Mouse (Mus musculus) cortical plate, adult 2 months (tissue): Measurements from ENCODE around the gene Hoxa1. TPM values are rescaled to one million over a fixed set of nuclear protein-coding genes. Genes with fewer than 3 reads are reported as not detected.

Source experiments
- H3K27ac ChIP-seq: fragments of 200-500 bp; 2 replicates; pipeline ENCODE4 v1.5.1; 2012; ENCODE audit warnings: low read length, control low read depth, inconsistent platforms; ENCODE audit not compliant: insufficient read depth
- H3K4me1 ChIP-seq: fragments of 200-500 bp; 2 replicates; pipeline ENCODE4 v1.6.1; 2011; ENCODE audit warnings: low read length; ENCODE audit not compliant: control insufficient read depth, insufficient read depth
- H3K4me3 ChIP-seq: fragments of 200-500 bp; 2 replicates; pipeline ENCODE4 v1.5.1; 2011; ENCODE audit warnings: mild to moderate bottlenecking, low read length, control low read depth; ENCODE audit not compliant: insufficient read depth
- CTCF ChIP-seq: fragments of 200-500 bp; IDR thresholded peaks from 2 replicates; pipeline ENCODE4 v1.5.1; 2011; ENCODE audit warnings: mild to moderate bottlenecking, control low read depth, low read length; ENCODE audit not compliant: insufficient read depth; ENCODE audit errors: extremely low read depth
- POLR2A ChIP-seq: fragments of 200-500 bp; IDR thresholded peaks from 2 replicates; pipeline ENCODE4 v1.6.1; 2011; ENCODE audit warnings: mild to moderate bottlenecking, low read length, control low read depth; ENCODE audit not compliant: insufficient read depth; ENCODE audit errors: extremely low read depth
- polyA plus RNA-seq: library from polyadenylated mRNA; depleted of rRNA; stranded (reverse); fragments of >200 nt; gene quantifications from 2 replicates; pipeline ENCODE4 v1.2.3, GENCODE M21; 2012

Hoxa1 gene
- polyA plus RNA-seq, 1 experiment: not detected

- H3K27ac ChIP-seq: no peak overlapping the region
- H3K4me3 ChIP-seq: no peak overlapping the region
These were observed 1.1 kb upstream of the Hoxa1 start for GRCm38 (mm10) chr6:52159164-52159761.

DNA sequence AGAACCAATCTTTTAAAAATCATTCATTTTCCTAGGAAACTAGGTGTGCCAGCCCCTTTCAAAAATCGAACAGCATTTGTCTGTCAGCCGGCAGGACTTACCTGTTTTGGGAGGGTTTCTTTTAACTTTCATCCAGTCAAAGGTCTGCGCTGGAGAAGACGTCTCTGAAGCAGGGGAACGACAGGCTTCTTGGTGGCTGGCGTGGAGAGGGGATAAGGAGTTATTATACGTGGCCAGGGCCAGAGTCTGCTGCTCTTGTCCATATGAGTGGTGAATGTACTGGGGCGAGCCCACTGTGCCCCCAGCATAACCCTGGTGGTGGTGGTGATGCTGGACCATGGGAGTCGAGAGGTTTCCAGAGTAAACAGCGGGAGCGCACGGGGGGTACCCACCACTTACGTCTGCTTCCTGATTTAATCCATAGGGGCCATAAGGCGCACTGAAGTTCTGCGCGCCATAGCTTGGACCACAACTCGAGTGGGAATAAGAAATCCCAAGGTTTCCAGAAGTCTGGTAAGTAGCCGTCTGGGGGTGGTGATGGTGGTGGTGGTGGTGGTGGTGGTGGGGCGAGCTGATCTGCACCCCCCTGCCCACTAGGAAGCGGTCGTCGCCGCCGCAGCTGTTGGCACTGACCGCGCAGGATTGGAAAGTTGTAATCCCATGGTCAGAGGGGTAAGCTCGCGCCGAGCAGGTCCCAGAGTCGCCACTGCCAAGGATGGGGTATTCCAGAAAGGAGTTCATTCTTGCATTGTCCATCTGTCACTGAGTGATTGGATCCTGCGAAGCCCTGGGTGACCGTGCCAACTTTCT is 446 bp downstream of the Hoxa1 start:
- H3K4me1 ChIP-seq: no peaks in the 10 kb centered on the region
- no peak for TF ChIP-seq POLR2A
- no peak for TF ChIP-seq CTCF
- no peak overlapping the region for H3K4me3 ChIP-seq
- no peak overlapping the region for H3K27ac ChIP-seq

More at GRCm38 (mm10) chr6:52159164-52159761, 1.1 kb upstream of the Hoxa1 start:
- TF ChIP-seq CTCF (no peak), POLR2A (no peak)
- no peaks in the 10 kb centered on the region for H3K4me1 ChIP-seq

DNA sequence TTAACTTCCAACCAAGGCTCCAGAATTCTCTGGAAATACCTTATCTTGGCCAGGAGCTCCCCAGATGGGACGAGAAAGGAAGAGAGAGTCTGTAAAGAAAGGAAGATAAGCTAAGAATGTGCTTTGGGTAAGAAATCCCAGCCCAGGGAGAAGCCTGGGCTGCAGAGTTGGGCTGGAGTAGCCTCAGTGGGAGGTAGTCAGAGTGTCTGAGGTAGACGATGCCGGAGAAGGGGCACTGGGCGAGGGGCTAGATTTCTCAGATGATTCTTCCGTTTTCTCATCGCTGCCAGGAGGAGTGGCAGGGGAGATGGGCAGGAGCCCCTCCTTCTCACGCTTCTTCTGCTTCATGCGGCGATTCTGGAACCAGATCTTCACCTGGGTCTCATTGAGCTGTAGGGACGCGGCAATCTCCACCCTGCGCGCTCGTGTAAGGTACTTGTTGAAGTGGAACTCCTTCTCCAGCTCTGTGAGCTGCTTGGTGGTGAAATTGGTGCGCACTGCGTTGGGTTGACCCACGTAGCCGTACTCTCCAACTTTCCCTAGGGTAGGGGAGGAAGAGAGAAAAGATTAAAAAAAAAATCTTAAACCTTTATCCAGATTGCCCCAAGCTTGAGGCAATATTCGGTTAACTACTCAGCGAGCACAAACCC is 1.4 kb downstream of the Hoxa1 start:
- Histone ChIP-seq H3K27ac (no peak overlapping the region), H3K4me3 (no peak overlapping the region)

GRCm38 (mm10) chr6:52155471-52155870 is 2.6 kb downstream of the Hoxa1 start:
- no peaks in the 10 kb centered on the region for H3K4me1 ChIP-seq
- TF ChIP-seq POLR2A (no peak), CTCF (no peak)
- no peak overlapping the region for H3K27ac ChIP-seq
- no peak overlapping the region for H3K4me3 ChIP-seq

More for the DNA sequence above, 1.4 kb downstream of the Hoxa1 start:
- TF ChIP-seq CTCF (no peak), POLR2A (no peak)
- no peaks in the 10 kb centered on the region for H3K4me1 ChIP-seq

DNA sequence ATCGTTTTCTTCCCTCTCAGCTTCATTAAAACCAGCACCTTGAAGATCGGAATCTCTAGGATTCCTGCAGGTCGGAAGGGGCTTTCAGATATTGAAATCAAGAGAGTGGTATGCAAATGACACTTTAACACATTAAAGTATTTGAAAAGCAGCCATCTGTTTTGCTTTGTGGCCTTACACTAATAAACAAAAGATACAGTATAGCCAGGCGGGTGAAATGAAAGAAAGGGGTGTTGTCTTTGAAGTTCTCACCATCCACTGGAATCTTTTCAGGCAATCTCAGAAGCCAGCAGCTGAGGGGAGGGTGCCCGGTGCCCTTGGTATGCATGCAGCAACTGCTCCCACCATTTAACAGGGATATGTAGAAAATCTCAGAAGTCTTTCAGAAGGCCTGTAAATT is 4.1 kb downstream of the Hoxa1 start:
- Histone ChIP-seq H3K27ac (no peak overlapping the region), H3K4me1 (no peaks in the 10 kb centered on the region), H3K4me3 (no peak overlapping the region)
- TF ChIP-seq POLR2A (no peak), CTCF (no peak)

- no peak overlapping the region for H3K4me3 ChIP-seq
- no peak overlapping the region for H3K27ac ChIP-seq
- H3K4me1 ChIP-seq: no peaks in the 10 kb centered on the region
- no peak for TF ChIP-seq POLR2A
- no peak for TF ChIP-seq CTCF
These were observed 4.8 kb downstream of the Hoxa1 start for GRCm38 (mm10) chr6:52153270-52153669.

DNA sequence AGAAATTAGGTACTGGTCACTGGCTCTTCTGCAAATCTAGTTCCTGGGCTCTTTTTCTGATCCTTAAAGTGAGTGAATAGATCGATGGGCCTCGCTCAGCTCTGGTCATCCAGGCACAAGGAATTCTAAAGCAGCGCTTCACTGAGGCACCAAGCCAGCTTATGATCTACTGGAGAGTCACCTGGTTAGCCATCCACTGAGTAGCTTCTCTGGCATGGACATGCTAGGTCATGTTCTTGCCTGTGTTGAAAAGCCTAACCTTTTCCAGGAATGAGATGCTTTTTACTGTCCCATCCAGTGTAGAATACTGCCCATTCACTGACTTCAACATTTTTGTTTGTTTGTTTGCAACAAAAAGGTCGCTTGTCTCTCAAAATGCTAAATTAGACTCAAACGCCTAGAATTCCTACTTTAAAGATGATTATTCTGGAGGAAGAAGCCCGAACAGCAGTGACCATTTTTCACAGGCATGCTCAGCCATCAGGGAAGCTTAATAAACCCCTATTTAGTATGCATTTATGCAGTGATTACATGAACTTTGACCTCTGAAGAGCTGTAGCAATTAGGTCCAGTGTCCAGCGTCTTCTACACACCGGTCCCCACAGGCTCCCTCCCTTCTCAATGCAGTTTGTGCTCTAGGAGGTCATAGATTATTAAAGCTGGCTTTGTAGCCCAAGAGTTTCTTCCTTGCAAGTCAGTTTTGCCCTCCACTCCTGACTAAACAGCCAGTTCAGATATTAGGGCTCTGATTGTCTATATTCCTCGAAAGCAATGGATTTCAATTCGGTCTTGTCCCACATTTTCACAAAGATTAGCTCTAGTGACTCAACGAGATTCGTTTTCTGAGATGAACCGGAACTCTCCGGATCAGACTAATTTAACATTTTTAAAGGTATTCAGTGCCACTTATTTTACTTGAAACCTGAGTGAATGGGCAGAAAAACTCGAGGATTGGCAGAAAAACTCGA is 5.6 kb downstream of the Hoxa1 start:
- no peaks in the 10 kb centered on the region for H3K4me1 ChIP-seq
- no peak overlapping the region for H3K4me3 ChIP-seq
- TF ChIP-seq POLR2A (no peak), CTCF (no peak)
- H3K27ac ChIP-seq: no peak overlapping the region

GRCm38 (mm10) chr6:52151571-52151970 is 6.5 kb downstream of the Hoxa1 start:
- TF ChIP-seq CTCF (no peak), POLR2A (no peak)

More at GRCm38 (mm10) chr6:52151571-52151970, 6.5 kb downstream of the Hoxa1 start:
- no peaks in the 10 kb centered on the region for H3K4me1 ChIP-seq
- H3K27ac ChIP-seq: no peak overlapping the region
- no peak overlapping the region for H3K4me3 ChIP-seq
